Mouse (Mus musculus): Measurements from ENCODE around the gene Scai.

DNA sequence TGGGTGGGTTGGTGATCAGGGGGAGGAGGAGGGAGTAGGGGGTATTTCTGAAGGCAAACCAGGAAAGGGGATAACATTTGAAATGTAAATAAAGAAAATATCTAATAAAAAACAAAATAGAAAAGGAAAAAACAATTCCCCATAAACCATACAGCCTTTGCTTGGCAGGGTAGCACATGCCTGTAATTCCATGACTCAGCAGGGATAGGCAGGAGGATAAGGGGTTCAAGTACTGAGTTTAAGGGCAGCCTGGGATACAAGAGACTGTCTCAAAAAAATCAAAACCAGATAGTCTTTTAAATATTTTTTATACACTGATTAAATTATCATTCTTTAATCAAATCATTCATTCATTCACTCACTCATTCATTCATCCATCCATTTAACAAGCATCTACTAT, 80.0 kb downstream of the Scai start:
- TF ChIP-seq CTCF (conservative IDR thresholded peaks at IDR 0.05; ENCODE audit: low read length) = no peak
- no peak for TF ChIP-seq POU5F1 (IDR thresholded peaks at IDR 0.05; ENCODE audit: borderline replicate concordance, low read length)
